Mouse (Mus musculus): ENCODE measurements at regions not wholly inside any gene's neighbourhood (a gene's known extent, or its start where the extent isn't known, plus 50 kb on each side); places are given as distances from the start of the nearest gene placed in this dataset.

- 94% methylated on average over 1 of the region's 1 CpGs for WGBS
- H3K36me3 ChIP-seq (ENCODE audit: control insufficient read depth, insufficient read depth, low read length) = no peaks in the 10 kb centered on the region
- ATAC-seq (ENCODE audit: low FRiP score, low read depth) (no peak), DNase-seq (ENCODE audit: low spot score) (no peak)
- no peaks in the 10 kb centered on the region for H3K9me3 ChIP-seq (ENCODE audit: control insufficient read depth, low read length)
- no peak overlapping the region for H3K9ac ChIP-seq (ENCODE audit: low read depth, low read length, severe bottlenecking)
- H3K27ac ChIP-seq (replicated peaks; ENCODE audit: low read depth, low read length) = no peak overlapping the region
- no peak overlapping the region for H3K4me3 ChIP-seq (replicated peaks; ENCODE audit: low read length)
- no peaks in the 10 kb centered on the region for H3K27me3 ChIP-seq (ENCODE audit: control insufficient read depth, insufficient read depth, low read length)
- no peak overlapping the region for H3K4me2 ChIP-seq (replicated peaks; ENCODE audit: low read depth, low read length, severe bottlenecking)
- no peak for TF ChIP-seq POLR2A (IDR thresholded peaks at IDR 0.05; ENCODE audit: borderline replicate concordance, extremely low read depth, insufficient read depth, insufficient read length)
- peaks cover 13% of the 10 kb centered on the region for H3K4me1 ChIP-seq (ENCODE audit: control insufficient read depth, insufficient read depth, low read length)
Observed at GRCm38 (mm10) chr13:28572448-28572847, 315.1 kb downstream of the Gm11361 start.

GRCm38 (mm10) chr13:28571716-28572115 lies 314.4 kb downstream of the Gm11361 start:
- WGBS = 86% methylated on average over 5 of the region's 5 CpGs
- no peak for TF ChIP-seq POLR2A (IDR thresholded peaks at IDR 0.05; ENCODE audit: borderline replicate concordance, extremely low read depth, insufficient read depth, insufficient read length)
- Histone ChIP-seq H3K4me1 (ENCODE audit: control insufficient read depth, insufficient read depth, low read length) (peaks cover 13% of the 10 kb centered on the region), H3K27me3 (ENCODE audit: control insufficient read depth, insufficient read depth, low read length) (no peaks in the 10 kb centered on the region), H3K4me3 (replicated peaks; ENCODE audit: low read length) (no peak overlapping the region), H3K9me3 (ENCODE audit: control insufficient read depth, low read length) (no peaks in the 10 kb centered on the region), H3K4me2 (replicated peaks; ENCODE audit: low read depth, low read length, severe bottlenecking) (no peak overlapping the region), H3K9ac (ENCODE audit: low read depth, low read length, severe bottlenecking) (no peak overlapping the region), H3K36me3 (ENCODE audit: control insufficient read depth, insufficient read depth, low read length) (no peaks in the 10 kb centered on the region), H3K27ac (replicated peaks; ENCODE audit: low read depth, low read length) (no peak overlapping the region)
- DNase-seq (ENCODE audit: low spot score) (no peak), ATAC-seq (ENCODE audit: low FRiP score, low read depth) (no peak)

GRCm38 (mm10) chr13:28563585-28563984 lies 306.3 kb downstream of the Gm11361 start:
- no peaks in the 10 kb centered on the region for H3K4me1 ChIP-seq (ENCODE audit: control insufficient read depth, insufficient read depth, low read length)
- no peak for DNase-seq (ENCODE audit: low spot score)
- ATAC-seq (ENCODE audit: low FRiP score, low read depth) = no peak

DNA sequence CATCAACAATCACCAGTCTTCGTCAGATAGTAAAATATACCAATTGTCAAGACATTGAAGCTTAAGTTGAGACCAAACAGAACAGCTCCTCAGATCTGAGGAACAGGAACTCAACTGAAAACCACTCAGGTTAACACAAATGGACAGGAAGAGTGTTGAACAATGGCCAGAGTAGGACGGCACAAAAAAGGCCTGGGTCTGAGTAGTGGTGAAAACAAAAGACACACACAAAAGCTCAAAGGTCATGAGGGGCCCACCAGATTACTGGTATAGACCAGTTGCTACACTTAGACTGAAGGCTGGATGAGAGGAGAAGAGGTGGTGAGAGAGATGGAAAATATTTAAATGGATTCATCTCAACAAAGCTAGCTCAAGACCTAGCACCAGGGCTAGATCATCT lies 302.8 kb downstream of the Gm11361 start:
- no peaks in the 10 kb centered on the region for H3K27me3 ChIP-seq (ENCODE audit: control insufficient read depth, insufficient read depth, low read length)
- peaks cover 16% of the 10 kb centered on the region for H3K4me1 ChIP-seq (ENCODE audit: control insufficient read depth, insufficient read depth, low read length)
- H3K4me3 ChIP-seq (replicated peaks; ENCODE audit: low read length) = no peak overlapping the region
- no peak overlapping the region for H3K4me2 ChIP-seq (replicated peaks; ENCODE audit: low read depth, low read length, severe bottlenecking)
- no peaks in the 10 kb centered on the region; the same call in 1 of the 2 replicates for H3K9me3 ChIP-seq (ENCODE audit: control insufficient read depth, low read length)
- no peaks in the 10 kb centered on the region; the same call in 1 of the 2 replicates for H3K36me3 ChIP-seq (ENCODE audit: control insufficient read depth, insufficient read depth, low read length)
- WGBS = 80% methylated on average over 2 of the region's 2 CpGs
- H3K27ac ChIP-seq (replicated peaks; ENCODE audit: low read depth, low read length) = no peak overlapping the region
- DNase-seq (ENCODE audit: low spot score) = no peak
- no peak for TF ChIP-seq POLR2A (IDR thresholded peaks at IDR 0.05; ENCODE audit: borderline replicate concordance, extremely low read depth, insufficient read depth, insufficient read length)
- H3K9ac ChIP-seq (ENCODE audit: low read depth, low read length, severe bottlenecking) = no peak overlapping the region
- ATAC-seq (ENCODE audit: low FRiP score, low read depth) = no peak

More at GRCm38 (mm10) chr13:28563585-28563984, 306.3 kb downstream of the Gm11361 start:
- no peak for TF ChIP-seq POLR2A (IDR thresholded peaks at IDR 0.05; ENCODE audit: borderline replicate concordance, extremely low read depth, insufficient read depth, insufficient read length)
- WGBS = 93% methylated on average over 2 of the region's 2 CpGs
- Histone ChIP-seq H3K27ac (replicated peaks; ENCODE audit: low read depth, low read length) (no peak overlapping the region), H3K4me3 (replicated peaks; ENCODE audit: low read length) (no peak overlapping the region), H3K27me3 (ENCODE audit: control insufficient read depth, insufficient read depth, low read length) (no peaks in the 10 kb centered on the region), H3K36me3 (ENCODE audit: control insufficient read depth, insufficient read depth, low read length) (no peaks in the 10 kb centered on the region), H3K4me2 (replicated peaks; ENCODE audit: low read depth, low read length, severe bottlenecking) (no peak overlapping the region), H3K9ac (ENCODE audit: low read depth, low read length, severe bottlenecking) (no peak overlapping the region), H3K9me3 (ENCODE audit: control insufficient read depth, low read length) (no peaks in the 10 kb centered on the region; the same call in 1 of the 2 replicates)

- peaks cover 44% of the 10 kb centered on the region for H3K4me1 ChIP-seq (ENCODE audit: control insufficient read depth, insufficient read depth, low read length)
- no peak for TF ChIP-seq POLR2A (IDR thresholded peaks at IDR 0.05; ENCODE audit: borderline replicate concordance, extremely low read depth, insufficient read depth, insufficient read length)
- H3K9me3 ChIP-seq (ENCODE audit: control insufficient read depth, low read length) = no peaks in the 10 kb centered on the region
- H3K4me3 ChIP-seq (replicated peaks; ENCODE audit: low read length) = no peak overlapping the region
- H3K27ac ChIP-seq (replicated peaks; ENCODE audit: low read depth, low read length) = no peak overlapping the region; the same call in 1 of the 2 replicates
- no peak overlapping the region for H3K9ac ChIP-seq (ENCODE audit: low read depth, low read length, severe bottlenecking)
- WGBS = 67% methylated on average over 4 of the region's 4 CpGs
- DNase-seq (ENCODE audit: low spot score) (no peak), ATAC-seq (ENCODE audit: low FRiP score, low read depth) (no peak)
- H3K4me2 ChIP-seq (replicated peaks; ENCODE audit: low read depth, low read length, severe bottlenecking) = no peak overlapping the region
- H3K27me3 ChIP-seq (ENCODE audit: control insufficient read depth, insufficient read depth, low read length) = no peaks in the 10 kb centered on the region
- H3K36me3 ChIP-seq (ENCODE audit: control insufficient read depth, insufficient read depth, low read length) = no peaks in the 10 kb centered on the region; the same call in 1 of the 2 replicates
Observed at GRCm38 (mm10) chr13:28557032-28557570, 299.8 kb downstream of the Gm11361 start.
